Comparison of ENCODE assay signal across 12 mouse cellular contexts in the genomic region with DNA sequence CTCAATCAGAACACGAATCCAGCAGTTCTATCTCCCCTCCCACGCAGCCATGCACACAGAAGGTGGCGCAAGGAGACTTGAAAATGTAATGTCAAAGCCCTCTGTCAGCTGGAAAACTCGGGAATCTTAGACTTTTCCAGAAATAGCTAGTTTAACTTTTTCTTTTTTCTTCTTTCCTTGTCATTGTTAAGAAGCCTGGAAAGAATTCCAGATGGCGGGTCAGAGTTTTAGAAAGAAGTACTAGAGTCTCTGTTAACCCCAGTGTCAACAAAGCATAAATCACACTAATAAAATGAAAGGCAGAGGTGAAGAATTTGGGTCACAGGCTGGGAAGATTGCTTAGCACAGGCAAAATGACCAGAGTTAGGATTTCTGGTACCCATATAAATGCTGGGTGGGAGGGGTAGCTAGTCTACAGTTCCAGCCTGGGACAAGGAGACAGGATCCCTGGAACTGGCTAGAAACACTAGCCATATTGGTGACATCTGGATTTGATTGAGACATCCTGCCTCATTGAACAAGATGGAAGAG.
DNase-seq lines count a peak whose midpoint lies in the region; ATAC-seq and TF ChIP-seq lines count a peak whose summit lies in the region.
"Had no signal": no experiment of that assay in that cellular context is flagged by ENCODE, and none has a peak within 500 bp of the region (broad histone marks: within the 10 kb centered on the region; RNA-seq: fewer than 3 reads in every experiment).

No protein-coding gene starts in this region.

- H3K4me3 ChIP-seq in lung, postnatal 0 days (ENCODE audit: low read depth, low read length) = no peak overlapping the region
- no peak overlapping the region for H3K4me3 ChIP-seq in kidney, embryonic 14.5 days (ENCODE audit: low read length)
- H3K4me3 ChIP-seq in myocyte = no peak overlapping the region

- ATAC-seq in lung, postnatal 0 days = no peak
- peak; percentile 92 for ATAC-seq in kidney, embryonic 14.5 days (ENCODE audit: low FRiP score, low TSS enrichment)
- ATAC-seq: liver, postnatal 0 days had no signal

- DNase-seq in lung, postnatal 0 days (ENCODE audit: low spot score) = peak; percentile 25
- no peak for DNase-seq in lung, adult 18-20 months
- peak; percentile 34 for DNase-seq in embryo, embryonic 9.5 days (ENCODE audit: extremely low spot score)
- DNase-seq in ovary, postnatal 14 days (ENCODE audit: low spot score) = no peak
- DNase-seq in T-cell, adult 2 months (ENCODE audit: low spot score) = no peak
- DNase-seq in layer of hippocampus, adult 18-20 months (ENCODE audit: low spot score in 2 of 2) = no peak
- DNase-seq: gastrocnemius, postnatal 10 days; heart, postnatal 36 days; liver, postnatal 0 days; midbrain, embryonic 14.5 days had no signal

- no peaks in the 10 kb centered on the region for H3K9me3 ChIP-seq in lung, postnatal 0 days (ENCODE audit: low read length)
- no peaks in the 10 kb centered on the region for H3K9me3 ChIP-seq in kidney, embryonic 14.5 days (ENCODE audit: control insufficient read depth, low read length)

- peak; percentile 30; the same call in 1 of the 2 replicates for TF ChIP-seq CTCF in lung, postnatal 0 days (IDR thresholded peaks at IDR 0.05)

- no peaks in the 10 kb centered on the region for H3K4me1 ChIP-seq in lung, postnatal 0 days (ENCODE audit: insufficient read depth, low read depth, low read length)
- peaks cover 3% of the 10 kb centered on the region for H3K4me1 ChIP-seq in kidney, embryonic 14.5 days (ENCODE audit: control insufficient read depth, insufficient read depth, low read length)

- no peak overlapping the region for H3K4me2 ChIP-seq in lung, postnatal 0 days (replicated peaks; ENCODE audit: low read depth, low read length)
- no peak overlapping the region for H3K4me2 ChIP-seq in kidney, embryonic 14.5 days (replicated peaks; ENCODE audit: low read depth, low read length)
- peak overlapping the region; percentile 16 for H3K4me2 ChIP-seq in myocyte (ENCODE audit: low read depth)

- no peak for TF ChIP-seq POLR2A in myocyte (IDR thresholded peaks at IDR 0.05; ENCODE audit: insufficient read length, low read depth)

- no peak overlapping the region for H3K27ac ChIP-seq in lung, postnatal 0 days (ENCODE audit: low read length)
- 0 out of 2 replicates have a peak overlapping the region, but pooled peaks have one; percentile 38 for H3K27ac ChIP-seq in kidney, embryonic 14.5 days (ENCODE audit: low read depth, low read length)

- no peaks in the 10 kb centered on the region for H3K79me2 ChIP-seq in myocyte (ENCODE audit: control insufficient read depth, insufficient read depth)

- no peak for TF ChIP-seq EP300 in lung, postnatal 0 days (IDR thresholded peaks at IDR 0.05)

- no peaks in the 10 kb centered on the region for H3K27me3 ChIP-seq in lung, postnatal 0 days (replicated peaks; ENCODE audit: insufficient read depth, low read length)
- H3K27me3 ChIP-seq in kidney, embryonic 14.5 days (ENCODE audit: control insufficient read depth, insufficient read depth, low read length) = no peaks in the 10 kb centered on the region
- no peaks in the 10 kb centered on the region for H3K27me3 ChIP-seq in myocyte (ENCODE audit: control insufficient read depth, insufficient read depth, insufficient read length)

- WGBS in lung, postnatal 0 days = 44% methylated on average over 5 of the region's 5 CpGs
- WGBS in kidney, embryonic 14.5 days = 24% methylated on average over 5 of the region's 5 CpGs

- H3ac ChIP-seq in myocyte (ENCODE audit: control insufficient read depth, insufficient read length) = no peak overlapping the region

- no peaks in the 10 kb centered on the region for H3K36me3 ChIP-seq in lung, postnatal 0 days (ENCODE audit: insufficient read depth, low read length)
- H3K36me3 ChIP-seq in kidney, embryonic 14.5 days (ENCODE audit: control insufficient read depth, insufficient read depth, low read length) = no peaks in the 10 kb centered on the region
- no peaks in the 10 kb centered on the region for H3K36me3 ChIP-seq in myocyte (ENCODE audit: control insufficient read depth, insufficient read depth)

- H3K9ac ChIP-seq in lung, postnatal 0 days (replicated peaks; ENCODE audit: low read depth) = no peak overlapping the region
- no peak overlapping the region for H3K9ac ChIP-seq in kidney, embryonic 14.5 days (ENCODE audit: low read depth, low read length)
- H3K9ac ChIP-seq: liver, postnatal 0 days had no signal

TF ChIP-seq in myocyte, 11 proteins besides CTCF, POLR2A, EP300 and RAD21:
- TF ChIP-seq MYOD1 (IDR thresholded peaks at IDR 0.05; ENCODE audit: control insufficient read depth in 1 of 3, insufficient read length in 2 of 3, low read depth in 2 of 3) = no peak
- no peak for TF ChIP-seq MAX (IDR thresholded peaks at IDR 0.05; ENCODE audit: low read depth)
- TF ChIP-seq USF1 (IDR thresholded peaks at IDR 0.05; ENCODE audit: low read depth) = no peak
- no peak for TF ChIP-seq E2F4 (IDR thresholded peaks at IDR 0.05; ENCODE audit: insufficient read depth)
- no peak for TF ChIP-seq POLR2AphosphoS2 (IDR thresholded peaks at IDR 0.05; ENCODE audit: insufficient read length, low read depth)
- TF ChIP-seq CEBPB (IDR thresholded peaks at IDR 0.05; ENCODE audit: insufficient read depth, poor library complexity, severe bottlenecking) = no peak
- TF ChIP-seq TCF12 (IDR thresholded peaks at IDR 0.05; ENCODE audit: insufficient read depth, poor library complexity, severe bottlenecking) = no peak
- no peak for TF ChIP-seq SRF (IDR thresholded peaks at IDR 0.05; ENCODE audit: control insufficient read depth, insufficient read length, low read depth)
TF ChIP-seq in myocyte: peak in this region for 0.

Comparison
In these comparisons a context has a peak if more than half of its experiments do, and no peak if none do; other contexts are left out.
1. DNase-seq: peak in lung, postnatal 0 days (single experiment) and embryo, embryonic 9.5 days (single experiment); none in lung, adult 18-20 months (0 of 2), ovary, postnatal 14 days (single experiment), T-cell, adult 2 months (single experiment) and layer of hippocampus, adult 18-20 months (0 of 2).